Mouse (Mus musculus): ENCODE measurements at regions not wholly inside any gene's neighbourhood (a gene's known extent, or its start where the extent isn't known, plus 50 kb on each side); places are given as distances from the start of the nearest gene placed in this dataset.
"Not testable (repeated sequence)": the region's sequence is repeated elsewhere in the genome, so short reads cannot be mapped to it uniquely, and the experiment has no call there.

GRCm38 (mm10) chr8:99763012-99763411 lies 346.7 kb upstream of the Cdh8 start:
- DNase-seq = no peak

- DNase-seq = no peak
Observed at GRCm38 (mm10) chr8:99736190-99736589, 319.9 kb upstream of the Cdh8 start.

GRCm38 (mm10) chr8:99724626-99725218 lies 308.5 kb upstream of the Cdh8 start:
- no peak for DNase-seq

GRCm38 (mm10) chr8:99718927-99719326 lies 302.7 kb upstream of the Cdh8 start:
- peak; percentile 12 to 18 for DNase-seq

GRCm38 (mm10) chr8:99681673-99682072 lies 265.4 kb upstream of the Cdh8 start:
- peak in 1 of 2 experiments; percentile 5 for DNase-seq

GRCm38 (mm10) chr8:99679253-99679899 lies 263.1 kb upstream of the Cdh8 start:
- not testable (repeated sequence) for DNase-seq

GRCm38 (mm10) chr8:99667693-99668092 lies 251.4 kb upstream of the Cdh8 start:
- not testable (repeated sequence) for DNase-seq

GRCm38 (mm10) chr8:99651302-99651621 lies 235.0 kb upstream of the Cdh8 start:
- no peak for DNase-seq

GRCm38 (mm10) chr8:99650587-99651301 lies 234.5 kb upstream of the Cdh8 start:
- no peak for DNase-seq

- DNase-seq = no peak
Observed at GRCm38 (mm10) chr8:99640543-99640942, 224.3 kb upstream of the Cdh8 start.

GRCm38 (mm10) chr8:99630958-99631357 lies 214.7 kb upstream of the Cdh8 start:
- DNase-seq = not testable (repeated sequence)

- DNase-seq = no peak
Observed at GRCm38 (mm10) chr8:99621626-99622025, 205.4 kb upstream of the Cdh8 start.

- not testable (repeated sequence) for DNase-seq
Observed at GRCm38 (mm10) chr8:99604327-99604726, 188.1 kb upstream of the Cdh8 start.

- no peak for DNase-seq
Observed at GRCm38 (mm10) chr8:99591308-99592004, 175.2 kb upstream of the Cdh8 start.

GRCm38 (mm10) chr8:99544102-99544501 lies 127.8 kb upstream of the Cdh8 start:
- no peak for DNase-seq

GRCm38 (mm10) chr8:99532686-99533415 lies 116.6 kb upstream of the Cdh8 start:
- DNase-seq = no peak

- no peak for DNase-seq
Observed at GRCm38 (mm10) chr8:99502055-99502454, 85.8 kb upstream of the Cdh8 start.
